In genomic region chr1:120120141-120120968, GRCm38 (mm10) we compare ENCODE assay signal across 8 mouse cellular contexts. TPM values are rescaled to one million over a fixed set of nuclear protein-coding genes. Genes with fewer than 3 reads are reported as not detected.
A peak's percentile ranks its signal among the peaks of the same experiment; 100 is the strongest.
DNase-seq lines count a peak whose midpoint lies in the region; ATAC-seq and TF ChIP-seq lines count a peak whose summit lies in the region.

No protein-coding gene starts in this region.

- peak overlapping the region; percentile 93 for H3K27ac ChIP-seq in left cerebral cortex, adult 2 months
- H3K27ac ChIP-seq in forebrain, embryonic 14.5 days (ENCODE audit: low read depth, low read length) = peak overlapping the region; percentile 86
- H3K27ac ChIP-seq in hindbrain, embryonic 11.5 days (ENCODE audit: low read depth, low read length) = peak overlapping the region; percentile 67

- peak in 1 of 2 experiments; percentile 39 for DNase-seq in left cerebral cortex, adult 2 months (ENCODE audit: extremely low spot score in 1 of 2, low spot score in 2 of 2)
- no peak for DNase-seq in left cerebral cortex, adult 9 months (ENCODE audit: low spot score in 2 of 2)
- DNase-seq in cerebellum, adult 11-12 months = peak; percentile 74
- peak; percentile 22 for DNase-seq in forebrain, embryonic 14.5 days (ENCODE audit: low spot score)
- peak; percentile 45 for DNase-seq in hindbrain, embryonic 11.5 days (ENCODE audit: low spot score)
- DNase-seq in layer of hippocampus, postnatal 36 days = peak; percentile 26 to 45
- DNase-seq in thymus, postnatal 4 days = peak; percentile 14

- H3K36me3 ChIP-seq in forebrain, embryonic 14.5 days (ENCODE audit: control insufficient read depth, insufficient read depth, low read length) = 0 out of 2 replicates have a peak, but pooled peaks cover 5% of the 10 kb centered on the region
- H3K36me3 ChIP-seq in hindbrain, embryonic 11.5 days (ENCODE audit: control insufficient read depth, insufficient read depth, low read length) = peaks cover 4% of the 10 kb centered on the region

- H3K9ac ChIP-seq in forebrain, embryonic 14.5 days (ENCODE audit: low read length) = peak overlapping the region; percentile 74
- peak overlapping the region; percentile 55 for H3K9ac ChIP-seq in hindbrain, embryonic 11.5 days (ENCODE audit: low read depth, low read length)

- peak; percentile 27 for ATAC-seq in forebrain, embryonic 14.5 days
- ATAC-seq in hindbrain, embryonic 11.5 days (ENCODE audit: low FRiP score) = peak; percentile 58
- ATAC-seq in megakaryocyte-erythroid progenitor cell, adult 5-6 weeks (replicated peaks; ENCODE audit: low FRiP score, low TSS enrichment, poor library complexity, severe bottlenecking) = peak; percentile 25

- TF ChIP-seq CTCF in left cerebral cortex, adult 2 months (IDR thresholded peaks at IDR 0.05) = no peak

- intact Hi-C loops in left cerebral cortex, adult 2 months (cut with DNase I) = loop anchor here (2.0 kb wide), 1 partner anchor 16 kb away; no protein-coding TSS in a partner anchor

- H3K4me1 ChIP-seq in forebrain, embryonic 14.5 days (ENCODE audit: control insufficient read depth, insufficient read depth, low read length) = peaks cover 13% of the 10 kb centered on the region; the same call in 1 of the 2 replicates
- H3K4me1 ChIP-seq in hindbrain, embryonic 11.5 days (replicated peaks; ENCODE audit: control insufficient read depth, insufficient read depth, low read length) = peaks cover 5% of the 10 kb centered on the region; the same call in 1 of the 2 replicates

- H3K9me3 ChIP-seq in forebrain, embryonic 14.5 days (replicated peaks; ENCODE audit: control insufficient read depth, low read length) = no peaks in the 10 kb centered on the region
- H3K9me3 ChIP-seq in hindbrain, embryonic 11.5 days (ENCODE audit: control insufficient read depth, low read length) = no peaks in the 10 kb centered on the region

- H3K4me2 ChIP-seq in forebrain, embryonic 14.5 days (ENCODE audit: low read length) = peak overlapping the region; percentile 78
- peak overlapping the region; percentile 47 for H3K4me2 ChIP-seq in hindbrain, embryonic 11.5 days (replicated peaks; ENCODE audit: low read depth, low read length)

- 3% methylated on average over 24 of the region's 24 CpGs for WGBS in forebrain, embryonic 14.5 days
- WGBS in hindbrain, embryonic 11.5 days = 7% methylated on average over 24 of the region's 24 CpGs

- H3K27me3 ChIP-seq in forebrain, embryonic 14.5 days (replicated peaks; ENCODE audit: control insufficient read depth, insufficient read depth, low read length) = no peaks in the 10 kb centered on the region
- no peaks in the 10 kb centered on the region for H3K27me3 ChIP-seq in hindbrain, embryonic 11.5 days (ENCODE audit: control insufficient read depth, insufficient read depth, low read length)

- peak overlapping the region; percentile 88 for H3K4me3 ChIP-seq in left cerebral cortex, adult 2 months
- H3K4me3 ChIP-seq in forebrain, embryonic 14.5 days (ENCODE audit: low read depth, low read length) = peak overlapping the region; percentile 66
- H3K4me3 ChIP-seq in hindbrain, embryonic 11.5 days (ENCODE audit: low read depth, low read length) = peak overlapping the region; percentile 52

RNA-seq across cellular contexts. Expression of gene Dbi, which starts 0.5 kb away (rescaled TPM):
- 100 to 1,000 TPM; 202 to 252 TPM for total RNA-seq in left cerebral cortex, adult 2 months (2021)
- 1,393 and 1,470 TPM in 2 replicates for polyA plus RNA-seq in forebrain, embryonic 14.5 days (2014; fragmentation: Nextera tagmentation; extraction: Ambion mirVana)
- polyA plus RNA-seq in hindbrain, embryonic 11.5 days (2014; fragmentation: Nextera tagmentation; extraction: Ambion mirVana) = 642 and 669 TPM in 2 replicates
- 100 to 1,000 TPM; 379 to 403 TPM for total RNA-seq in layer of hippocampus, postnatal 36 days (2021)
- total RNA-seq in megakaryocyte-erythroid progenitor cell, adult 5-6 weeks (2014; fragmentation: Nextera tagmentation) = 120 and 154 TPM in 2 replicates
- 135 and 188 TPM in 2 replicates for total RNA-seq in megakaryocyte-erythroid progenitor cell, adult 5-6 weeks (2017)

RNA-seq across cellular contexts. Expression of gene 3110009E18Rik, which starts 0.6 kb away (rescaled TPM):
- total RNA-seq in left cerebral cortex, adult 2 months (2021) = 1 to 10 TPM; 6.3 to 6.8 TPM
- 25.9 and 27.3 TPM in 2 replicates for polyA plus RNA-seq in forebrain, embryonic 14.5 days (2014; fragmentation: Nextera tagmentation; extraction: Ambion mirVana)
- 21.9 and 26.1 TPM in 2 replicates for polyA plus RNA-seq in hindbrain, embryonic 11.5 days (2014; fragmentation: Nextera tagmentation; extraction: Ambion mirVana)
- total RNA-seq in layer of hippocampus, postnatal 36 days (2021) = 1 to 10 TPM; 6.0 to 8.6 TPM
- 9.2 and 20.1 TPM in 2 replicates for total RNA-seq in megakaryocyte-erythroid progenitor cell, adult 5-6 weeks (2014; fragmentation: Nextera tagmentation)
- total RNA-seq in megakaryocyte-erythroid progenitor cell, adult 5-6 weeks (2017) = 1.7 and 11.7 TPM in 2 replicates

RNA-seq across cellular contexts. Expression of gene Tmem37, which starts 46.5 kb away (rescaled TPM):
- 1 to 10 TPM; 1.6 to 2.5 TPM for total RNA-seq in left cerebral cortex, adult 2 months (2021)
- 7.3 and 8.2 TPM in 2 replicates for polyA plus RNA-seq in forebrain, embryonic 14.5 days (2014; fragmentation: Nextera tagmentation; extraction: Ambion mirVana)
- 8.8 and 10.6 TPM in 2 replicates for polyA plus RNA-seq in hindbrain, embryonic 11.5 days (2014; fragmentation: Nextera tagmentation; extraction: Ambion mirVana)
- 1 to 10 TPM in 1 of 2 experiments, under 1 TPM in 1; 0.58 to 1.1 TPM for total RNA-seq in layer of hippocampus, postnatal 36 days (2021)
- total RNA-seq in megakaryocyte-erythroid progenitor cell, adult 5-6 weeks (2014; fragmentation: Nextera tagmentation) = not detected in 2 replicates
- not detected in 2 replicates for total RNA-seq in megakaryocyte-erythroid progenitor cell, adult 5-6 weeks (2017)

Comparison
In these comparisons a context has a peak if more than half of its experiments do, and no peak if none do; other contexts are left out.
1. DNase-seq: peak in cerebellum, adult 11-12 months (single experiment), forebrain, embryonic 14.5 days (single experiment), hindbrain, embryonic 11.5 days (single experiment), layer of hippocampus, postnatal 36 days (2 of 2) and thymus, postnatal 4 days (single experiment); none in left cerebral cortex, adult 9 months (0 of 2).
2. Peak in every context shown above with its lines, with median percentiles within 50 percentile points of each other: H3K27ac ChIP-seq, H3K4me3 ChIP-seq and ATAC-seq.